Comparison of ENCODE assay signal across 19 mouse cellular contexts in genomic region chr17:84685286-84685685, GRCm38 (mm10). TPM values are rescaled to one million over a fixed set of nuclear protein-coding genes. Genes with fewer than 3 reads are reported as not detected.
"Had no signal": no experiment of that assay in that cellular context is flagged by ENCODE, and none has a peak within 500 bp of the region (broad histone marks: within the 10 kb centered on the region; RNA-seq: fewer than 3 reads in every experiment).

No protein-coding gene starts in this region.

- DNase-seq: kidney, adult 9 months; kidney, postnatal 10 days; kidney, postnatal 4 days; liver, embryonic 13.5 days; liver, postnatal 0 days; lung, postnatal 14 days; right cerebral cortex, adult 18-20 months; spleen, adult 18-20 months; thymus, adult 18-20 months; thymus, postnatal 25 days had no signal

- ATAC-seq: liver, postnatal 0 days; midbrain, embryonic 16.5 days had no signal

- H3K27me3 ChIP-seq: limb, embryonic 13.5 days; liver, embryonic 13.5 days; lung, embryonic 15.5 days; midbrain, embryonic 12.5 days had no signal

- H3K4me2 ChIP-seq: limb, embryonic 13.5 days; liver, embryonic 13.5 days; lung, embryonic 15.5 days; midbrain, embryonic 12.5 days had no signal

- H3K36me3 ChIP-seq: limb, embryonic 13.5 days; liver, embryonic 13.5 days; lung, embryonic 15.5 days; midbrain, embryonic 12.5 days had no signal

- H3K4me3 ChIP-seq: layer of hippocampus, adult 2 months; limb, embryonic 13.5 days; liver, embryonic 13.5 days; lung, embryonic 15.5 days; midbrain, embryonic 12.5 days had no signal

- H3K27ac ChIP-seq: layer of hippocampus, adult 2 months; limb, embryonic 13.5 days; liver, embryonic 13.5 days; lung, embryonic 15.5 days; midbrain, embryonic 12.5 days had no signal

- H3K9ac ChIP-seq: limb, embryonic 13.5 days; liver, embryonic 13.5 days; liver, postnatal 0 days; lung, embryonic 15.5 days; midbrain, embryonic 12.5 days had no signal

- H3K4me1 ChIP-seq: limb, embryonic 13.5 days; midbrain, embryonic 12.5 days had no signal

- H3K9me3 ChIP-seq: limb, embryonic 13.5 days; liver, embryonic 13.5 days; lung, embryonic 15.5 days; midbrain, embryonic 12.5 days had no signal

RNA-seq across cellular contexts. Expression of gene Abcg5, which starts 2.5 kb away (rescaled TPM):
- total RNA-seq: layer of hippocampus, adult 2 months; layer of hippocampus, postnatal 10 days; megakaryocyte-erythroid progenitor cell, adult 5-6 weeks had no signal

RNA-seq across cellular contexts. Expression of gene Abcg8, which starts 9.2 kb away (rescaled TPM):
- total RNA-seq: layer of hippocampus, adult 2 months; layer of hippocampus, postnatal 10 days; left cerebral cortex, postnatal 36 days; megakaryocyte-erythroid progenitor cell, adult 5-6 weeks had no signal
- polyA plus RNA-seq: limb, embryonic 13.5 days; lung, embryonic 15.5 days; neural tube, embryonic 14.5 days had no signal
